Mouse (Mus musculus) lung, postnatal 4 days (tissue): ENCODE data around the gene Bpgm.

Source experiments
- DNase-seq, 2 experiments: peaks; one replicate each; pipeline ENCODE4 v3.0.0; 2021

Gene Bpgm

GRCm38 (mm10) chr6:34475974-34476794, at the start of gene Bpgm:
Gene Bpgm (plus strand): TSS chr6:34476207.
- peak; percentile 98 to 100 for DNase-seq

GRCm38 (mm10) chr6:34439006-34439405, 37.0 kb upstream of the Bpgm start:
- DNase-seq, result no peak

- DNase-seq, result peak in 1 of 2 experiments; percentile 26
Observed at GRCm38 (mm10) chr6:34441556-34442257, 34.3 kb upstream of the Bpgm start.

- no peak for DNase-seq
Observed at GRCm38 (mm10) chr6:34443791-34444190, 32.2 kb upstream of the Bpgm start.

- DNase-seq, result peak; percentile 37 to 74
Observed at GRCm38 (mm10) chr6:34447961-34448360, 28.0 kb upstream of the Bpgm start.

GRCm38 (mm10) chr6:34448696-34449095, 27.3 kb upstream of the Bpgm start:
- no peak for DNase-seq

GRCm38 (mm10) chr6:34452963-34453770, 22.8 kb upstream of the Bpgm start:
- DNase-seq, result peak; percentile 23 to 53

- no peak for DNase-seq
Observed at GRCm38 (mm10) chr6:34459456-34459855, 16.6 kb upstream of the Bpgm start.

GRCm38 (mm10) chr6:34460651-34461050, 15.4 kb upstream of the Bpgm start:
- no peak for DNase-seq

GRCm38 (mm10) chr6:34463582-34463981, 12.4 kb upstream of the Bpgm start:
- no peak for DNase-seq

GRCm38 (mm10) chr6:34471434-34472110, 4.4 kb upstream of the Bpgm start:
- DNase-seq, result no peak

- no peak for DNase-seq
Observed at GRCm38 (mm10) chr6:34473346-34473745, 2.7 kb upstream of the Bpgm start.

- no peak for DNase-seq
Observed at GRCm38 (mm10) chr6:34474031-34474430, 2.0 kb upstream of the Bpgm start.

GRCm38 (mm10) chr6:34475391-34475790, 616 bp upstream of the Bpgm start:
- DNase-seq, result no peak

- DNase-seq, result no peak
Observed at GRCm38 (mm10) chr6:34478036-34478435, 2.0 kb downstream of the Bpgm start.

GRCm38 (mm10) chr6:34478677-34479360, 2.8 kb downstream of the Bpgm start:
- DNase-seq, result peak in 1 of 2 experiments; percentile 27

GRCm38 (mm10) chr6:34479531-34479930, 3.5 kb downstream of the Bpgm start:
- DNase-seq, result no peak

- DNase-seq, result peak in 1 of 2 experiments; percentile 30
Observed at GRCm38 (mm10) chr6:34480749-34481148, 4.7 kb downstream of the Bpgm start.

- DNase-seq, result no peak
Observed at GRCm38 (mm10) chr6:34481349-34481748, 5.3 kb downstream of the Bpgm start.

GRCm38 (mm10) chr6:34482842-34483241, 6.8 kb downstream of the Bpgm start:
- no peak for DNase-seq

- no peak for DNase-seq
Observed at GRCm38 (mm10) chr6:34483390-34483789, 7.4 kb downstream of the Bpgm start.

GRCm38 (mm10) chr6:34483811-34484210, 7.8 kb downstream of the Bpgm start:
- no peak for DNase-seq
